Mouse (Mus musculus) layer of hippocampus, adult 2 months (tissue): ENCODE data around the gene Nmu. TPM values are rescaled to one million over a fixed set of nuclear protein-coding genes. Genes with fewer than 3 reads are reported as not detected.
A peak's percentile ranks its signal among the peaks of the same experiment; 100 is the strongest.

Experiments used
- DNase-seq, 2 experiments: peaks; one replicate each; pipeline ENCODE4 v3.0.0; 2022; ENCODE audit warnings: low spot score in 2 of 2
- H3K27ac ChIP-seq: fragments of 200-600 bp; 2 replicates; pipeline ENCODE4 v1.8.1; 2022
- H3K4me3 ChIP-seq: fragments of 200-600 bp; 2 replicates; pipeline ENCODE4 v1.8.1; 2022; ENCODE audit warnings: mild to moderate bottlenecking
- CTCF ChIP-seq: fragments of 200-600 bp; conservative IDR thresholded peaks from 2 replicates; pipeline ENCODE4 v1.8.1; 2022; ENCODE audit warnings: antibody characterized with exemption, mild to moderate bottlenecking, moderate library complexity
- long read RNA-seq, 2 experiments: library from polyadenylated mRNA; stranded (forward); transcript quantifications; one replicate each; pipeline ENCODE4 v2.0.0; 2021; ENCODE audit warnings: borderline mapping rate in 2 of 2
- total RNA-seq, 2 experiments: library from RNA; stranded (reverse); gene quantifications; 2 replicates each; pipeline ENCODE4 v1.2.3; 2021

Gene Nmu
- not detected for total RNA-seq
- long read RNA-seq, experiment 1: 0 reads
- long read RNA-seq, experiment 2: 0 reads

DNA sequence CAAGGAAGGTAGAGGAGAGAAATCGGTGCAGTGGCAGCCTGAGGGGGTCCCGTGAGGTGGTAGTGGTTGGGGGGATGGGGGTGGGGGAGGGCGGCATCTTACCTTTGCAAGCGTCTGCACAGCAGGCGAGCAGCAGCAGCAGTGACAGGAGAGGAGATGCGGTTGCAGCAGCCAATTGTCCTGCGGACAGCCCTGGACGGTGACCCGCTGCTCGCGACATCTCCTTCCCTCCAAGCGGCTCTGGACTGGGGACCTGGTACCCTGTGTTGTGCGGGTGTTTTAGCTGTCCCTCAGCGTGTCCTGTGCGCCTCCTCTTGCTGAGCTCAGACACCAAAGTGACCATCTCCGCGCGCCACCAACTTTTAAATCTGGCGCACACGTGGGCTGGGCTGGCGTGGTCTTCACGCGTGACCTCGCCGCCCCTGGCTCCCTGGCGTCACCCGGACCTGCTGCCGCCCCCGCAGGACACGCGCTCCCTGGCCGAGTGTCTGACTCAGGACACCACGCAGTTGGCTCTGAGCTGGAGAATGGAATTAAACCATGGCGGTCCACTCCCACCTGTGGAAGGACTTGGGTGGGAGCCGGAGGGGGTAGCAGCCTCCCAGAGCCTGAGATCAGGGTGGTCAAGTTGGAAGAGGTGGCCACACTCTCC, at the start of gene Nmu:
Gene Nmu, minus strand, starts transcription at position 336 of the 652 bp plus-strand sequence.
- no peak for TF ChIP-seq CTCF
- DNase-seq: no peak
- H3K27ac ChIP-seq: no peak within 1 kb of the TSS
- peak within 1 kb of the TSS; percentile 28; the same call in 1 of the 2 replicates for H3K4me3 ChIP-seq

DNA sequence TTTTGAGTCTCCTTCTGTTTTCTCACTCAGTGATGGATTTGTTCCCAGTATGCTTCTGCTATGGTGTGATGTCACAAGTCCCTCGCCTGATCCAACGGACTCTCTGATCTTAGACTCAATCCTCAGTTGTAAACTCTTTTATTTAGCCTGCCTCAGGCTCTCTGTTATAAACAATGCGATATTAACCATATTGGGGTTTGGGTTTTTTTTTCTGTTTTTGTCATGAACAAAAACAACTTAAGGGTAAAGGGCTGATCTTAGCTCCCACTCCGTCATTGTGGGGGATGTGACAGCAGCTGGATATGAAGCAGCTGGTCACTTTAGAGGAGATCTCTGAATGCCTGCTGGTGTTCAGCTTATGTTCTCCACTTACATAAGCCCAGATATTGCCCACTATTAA, 48.1 kb upstream of the Nmu start:
- no peak overlapping the region for H3K27ac ChIP-seq
- TF ChIP-seq CTCF: no peak
- H3K4me3 ChIP-seq: no peak overlapping the region
- DNase-seq: no peak

DNA sequence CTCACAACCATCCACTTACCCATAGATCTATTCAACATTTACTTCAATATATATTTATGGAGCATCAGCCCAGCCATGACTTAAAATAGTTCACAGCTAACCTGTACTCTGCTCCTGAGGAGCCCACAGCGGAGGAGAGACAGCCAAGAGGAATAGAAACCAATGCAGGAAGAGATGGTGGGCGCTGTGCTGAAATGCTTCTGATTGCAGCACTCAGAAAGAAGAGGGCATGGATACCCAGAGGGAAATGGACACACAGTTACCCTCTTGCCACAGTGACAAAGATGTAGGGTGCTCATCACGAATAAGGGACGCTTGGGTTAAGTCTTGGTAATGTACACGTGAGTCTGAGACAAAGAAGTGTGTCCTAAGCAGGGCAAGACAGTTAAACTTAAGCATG, 30.8 kb upstream of the Nmu start:
- TF ChIP-seq CTCF: no peak

DNA sequence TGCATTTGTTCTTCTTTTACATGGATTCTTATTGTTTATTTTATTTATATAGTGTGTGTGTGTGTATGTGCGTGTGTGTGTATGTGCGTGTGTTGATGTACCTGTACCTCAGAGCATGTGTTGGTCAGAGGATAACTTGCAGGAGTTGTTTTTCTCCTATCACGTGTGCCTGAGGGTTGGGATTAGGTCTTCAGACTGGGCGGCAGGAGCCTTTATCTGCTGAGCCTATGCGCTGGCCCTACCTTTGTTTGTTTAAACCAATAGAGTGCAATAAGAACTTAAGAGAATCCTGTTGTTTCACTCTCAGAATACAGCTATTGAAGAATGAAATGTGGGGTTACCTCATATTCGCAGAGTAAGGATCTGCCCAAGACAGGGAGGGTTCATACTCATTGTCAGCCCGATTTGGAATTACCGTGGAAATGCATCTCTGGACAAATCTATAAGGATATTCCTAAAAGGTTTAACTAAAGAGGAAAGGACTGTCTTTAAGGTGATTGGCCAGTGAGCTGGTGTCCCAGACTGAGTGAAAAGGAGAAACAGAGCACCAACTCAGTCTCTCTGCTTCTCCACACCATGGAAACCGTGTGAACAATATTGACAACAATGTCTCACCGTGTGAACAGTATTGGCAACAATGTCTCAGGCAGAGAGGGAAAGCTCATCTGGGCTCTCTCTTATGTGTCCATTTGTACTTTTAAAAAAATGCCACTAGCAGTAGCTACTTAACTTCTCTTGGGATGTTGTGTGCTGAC, 25.6 kb upstream of the Nmu start:
- H3K4me3 ChIP-seq: no peak overlapping the region
- TF ChIP-seq CTCF: no peak
- H3K27ac ChIP-seq: no peak overlapping the region
- DNase-seq: no peak

More for the DNA sequence above, 30.8 kb upstream of the Nmu start:
- H3K27ac ChIP-seq: no peak overlapping the region
- no peak for DNase-seq
- no peak overlapping the region for H3K4me3 ChIP-seq

DNA sequence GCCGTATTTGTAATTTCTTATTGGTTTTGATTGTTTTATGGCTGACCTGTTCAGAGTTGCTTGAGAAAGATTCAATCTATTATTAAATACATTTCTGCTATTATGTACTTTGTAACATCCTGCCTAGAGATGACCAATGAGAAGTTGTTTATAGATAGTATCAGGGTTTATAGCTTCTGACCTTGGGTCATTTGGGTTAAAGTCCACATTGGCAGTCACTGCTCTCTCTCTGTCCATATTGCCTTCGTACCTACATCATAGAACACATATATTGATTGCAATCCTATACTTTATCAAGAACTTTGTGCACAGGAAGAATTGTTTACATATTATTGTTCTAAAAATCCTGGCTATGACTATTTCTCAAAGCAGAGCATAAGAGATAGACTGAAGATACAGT, 24.9 kb upstream of the Nmu start:
- no peak for DNase-seq
- no peak for TF ChIP-seq CTCF
- Histone ChIP-seq H3K4me3 (no peak overlapping the region), H3K27ac (no peak overlapping the region)

DNA sequence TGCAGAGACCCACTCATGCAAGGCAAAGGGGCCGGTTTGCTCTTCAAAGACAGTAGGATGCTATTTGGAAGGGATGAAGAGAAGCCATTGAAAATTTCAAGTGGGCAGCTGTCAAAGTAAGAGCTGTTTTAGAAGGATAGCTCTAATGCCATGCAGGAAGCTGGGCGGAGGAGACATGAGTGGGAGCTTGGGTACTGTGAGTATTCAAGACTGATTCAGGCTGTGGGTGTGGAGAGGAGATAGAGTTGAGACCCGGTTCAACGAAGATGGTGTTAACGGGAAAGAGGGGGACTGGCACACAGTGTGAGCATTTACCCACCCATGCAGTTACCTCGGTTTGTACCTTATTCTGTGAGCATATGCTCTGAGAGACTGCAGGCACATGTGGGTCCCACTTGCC, 20.1 kb upstream of the Nmu start:
- peak in 1 of 2 experiments; percentile 9 for DNase-seq
- H3K27ac ChIP-seq: no peak overlapping the region
- TF ChIP-seq CTCF: no peak

DNA sequence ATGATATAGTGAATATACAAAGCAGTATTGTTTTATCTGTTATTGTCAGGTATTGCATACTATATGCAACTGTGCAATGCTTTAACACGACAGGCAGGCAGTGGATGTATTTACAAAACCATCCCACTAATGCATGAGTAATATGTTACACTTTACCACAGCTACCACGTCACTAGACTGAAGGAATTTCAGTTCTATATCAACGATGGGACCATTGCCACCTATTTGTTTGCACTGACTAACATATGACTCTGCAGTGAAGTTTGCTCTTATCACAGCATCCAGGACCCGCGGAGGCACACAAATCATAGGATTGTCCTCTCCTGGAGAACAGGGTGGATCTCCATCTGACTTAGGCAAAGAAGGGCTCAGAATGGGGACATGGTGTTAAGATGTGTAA, 18.2 kb upstream of the Nmu start:
- no peak for TF ChIP-seq CTCF
- Histone ChIP-seq H3K4me3 (no peak overlapping the region), H3K27ac (no peak overlapping the region)
- DNase-seq: no peak

More for the DNA sequence above, 20.1 kb upstream of the Nmu start:
- no peak overlapping the region for H3K4me3 ChIP-seq

DNA sequence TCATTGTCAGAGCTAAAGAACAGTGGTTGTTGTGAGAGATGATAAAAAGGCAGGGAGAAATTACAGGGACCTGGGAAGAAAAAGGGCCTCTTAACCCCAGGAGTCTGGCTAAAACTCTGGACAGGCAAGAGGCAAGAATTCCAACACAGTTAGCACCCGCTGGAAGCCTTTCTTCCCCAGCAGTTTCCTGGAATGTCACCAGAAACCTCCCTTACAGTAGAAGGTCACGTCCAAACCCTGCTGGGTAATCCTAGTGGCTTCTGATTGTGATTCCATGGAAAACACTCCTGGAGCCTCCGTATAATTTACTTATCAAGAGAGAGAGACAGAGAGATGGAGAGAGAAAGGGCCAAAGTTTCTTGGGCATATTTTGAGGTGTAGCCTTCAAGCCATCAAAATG, 15.6 kb upstream of the Nmu start:
- no peak overlapping the region for H3K27ac ChIP-seq
- DNase-seq: no peak
- no peak for TF ChIP-seq CTCF
- H3K4me3 ChIP-seq: no peak overlapping the region

DNA sequence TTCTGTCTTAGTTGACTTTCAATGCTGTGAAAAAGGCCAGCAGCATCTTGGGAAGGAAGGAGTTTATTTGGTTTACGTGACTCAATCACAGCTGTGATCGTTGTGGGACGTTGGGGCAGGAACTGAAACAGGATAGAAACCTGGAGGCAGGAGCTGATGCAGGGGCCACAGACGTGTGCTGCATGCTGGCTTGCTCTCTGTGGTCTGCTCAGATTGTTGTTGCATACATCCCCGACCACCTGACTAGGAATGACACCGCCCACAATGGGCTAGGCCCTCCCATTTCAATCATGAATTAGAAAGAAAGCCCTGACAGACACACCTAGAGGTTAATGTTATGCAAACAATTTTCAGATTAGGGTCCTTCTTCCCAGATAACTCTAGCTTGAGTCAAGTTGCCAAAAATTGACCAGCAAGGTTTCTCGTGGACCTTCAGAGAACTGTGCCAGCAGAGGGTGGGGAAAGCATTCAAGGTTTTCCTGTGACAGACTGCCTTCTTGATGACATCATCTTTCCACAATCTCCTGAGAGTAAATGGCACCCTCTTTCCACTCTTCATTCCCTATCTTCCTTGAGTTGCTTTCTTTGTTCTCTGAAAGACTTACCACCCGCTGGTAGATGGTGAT, 5.7 kb upstream of the Nmu start:
- no peak for DNase-seq
- H3K27ac ChIP-seq: no peak overlapping the region
- no peak for TF ChIP-seq CTCF
- no peak overlapping the region for H3K4me3 ChIP-seq

DNA sequence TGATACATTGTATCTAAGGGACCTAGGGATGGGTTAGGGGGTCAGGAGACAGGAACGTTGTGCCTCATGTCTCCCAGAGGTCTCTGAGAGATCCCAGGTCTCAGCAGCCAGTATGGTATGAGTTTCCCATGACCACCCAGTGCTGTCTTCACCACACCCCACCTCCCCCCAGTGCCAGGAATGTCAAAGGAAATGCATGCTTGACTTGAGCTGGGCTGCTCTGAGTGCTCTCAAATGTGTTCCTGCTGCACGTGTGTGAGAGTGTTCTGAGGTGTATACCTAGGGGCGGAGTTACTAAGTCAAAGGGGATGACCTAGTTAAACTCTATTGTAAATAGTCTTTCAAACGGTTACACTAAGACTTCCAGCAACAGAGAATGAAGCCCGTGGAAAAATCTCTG, 1.8 kb upstream of the Nmu start:
- Histone ChIP-seq H3K27ac (no peak overlapping the region), H3K4me3 (no peak overlapping the region)
- no peak for DNase-seq
- no peak for TF ChIP-seq CTCF

DNA sequence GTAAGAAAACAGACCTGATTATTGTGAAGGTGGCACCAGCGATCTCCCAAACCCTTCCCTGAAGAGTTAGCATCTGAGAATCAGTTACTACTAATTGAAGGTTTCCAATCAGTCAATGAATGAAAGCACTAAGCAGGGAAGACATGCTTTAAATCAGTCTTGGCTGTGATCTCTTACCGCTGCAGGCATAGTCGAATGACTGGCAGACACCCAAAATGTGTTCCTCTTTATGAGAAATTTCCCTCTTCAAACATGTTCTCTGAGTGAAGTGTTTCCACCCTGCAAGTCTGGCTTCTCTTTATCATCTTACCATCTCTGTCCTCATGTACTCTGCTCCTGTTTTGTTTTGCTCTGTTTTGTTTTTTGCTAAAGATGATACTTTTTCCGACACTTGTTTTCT, 2.8 kb downstream of the Nmu start:
- peak in 1 of 2 experiments; percentile 6 for DNase-seq
- Histone ChIP-seq H3K27ac (no peak overlapping the region), H3K4me3 (no peak overlapping the region)
- no peak for TF ChIP-seq CTCF

DNA sequence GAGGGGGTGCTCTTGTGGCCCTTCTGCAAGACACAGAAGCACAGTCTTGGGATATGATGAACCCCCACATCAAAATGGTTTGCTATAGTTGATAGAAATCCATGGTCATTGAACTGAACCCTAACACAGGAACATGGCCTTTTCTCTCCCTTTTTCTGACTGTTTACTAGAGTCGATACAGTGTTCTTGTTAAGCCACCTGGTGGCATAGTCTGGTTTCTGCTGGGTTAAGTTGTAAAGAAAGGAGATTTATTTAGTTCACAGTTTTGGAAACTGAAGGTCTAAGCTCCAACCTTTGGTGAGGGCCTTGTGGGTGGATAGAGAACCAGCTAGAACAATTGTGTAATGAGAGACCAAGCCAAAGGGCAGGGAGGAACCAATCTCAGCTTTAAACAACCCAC, 3.5 kb downstream of the Nmu start:
- H3K27ac ChIP-seq: no peak overlapping the region
- H3K4me3 ChIP-seq: no peak overlapping the region
- peak; percentile 53 for TF ChIP-seq CTCF
- DNase-seq: no peak

DNA sequence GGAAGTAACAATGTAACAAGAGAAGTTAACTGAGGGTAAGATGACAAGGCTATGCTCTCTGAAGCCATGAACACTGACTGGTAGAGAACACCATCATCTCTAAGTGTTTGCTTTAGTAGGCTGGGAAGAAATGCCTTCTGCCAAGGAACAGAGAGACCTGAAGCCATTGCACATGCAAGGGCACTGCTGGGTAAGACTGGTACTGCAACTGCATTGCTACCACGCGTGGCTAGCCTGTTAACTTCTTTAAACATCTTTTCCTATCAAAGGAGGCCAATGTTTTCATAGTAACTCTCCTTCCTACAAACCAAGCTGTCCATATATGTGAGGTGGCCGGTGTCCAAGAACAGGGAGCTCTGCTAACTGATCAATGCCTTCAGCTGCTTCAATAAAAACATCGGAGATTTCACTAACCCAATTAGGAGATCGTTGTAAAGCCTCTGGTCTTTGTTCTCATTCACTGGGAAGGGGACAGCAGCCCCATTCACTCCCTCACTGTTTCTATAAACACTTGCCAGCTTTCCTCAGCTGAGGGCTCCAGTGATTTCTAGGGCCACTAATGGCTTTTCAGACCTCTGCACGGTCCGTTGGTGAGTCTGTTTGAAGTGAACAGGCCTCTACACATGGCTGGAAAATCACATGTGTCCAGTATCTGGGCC, 11.5 kb downstream of the Nmu start:
- peak; percentile 68 for TF ChIP-seq CTCF
- H3K27ac ChIP-seq: no peak overlapping the region
- peak in 1 of 2 experiments; percentile 9 for DNase-seq
- no peak overlapping the region for H3K4me3 ChIP-seq
